8 mouse cellular contexts compared by ENCODE assay signal in genomic region chr5:124528791-124529190, GRCm38 (mm10). TPM values are rescaled to one million over a fixed set of nuclear protein-coding genes. Genes with fewer than 3 reads are reported as not detected.
DNase-seq lines count a peak whose midpoint lies in the region; ATAC-seq lines count a peak whose summit lies in the region.

No protein-coding gene starts in this region.

- peak overlapping the region; percentile 90 for H3K4me3 ChIP-seq in kidney, embryonic 15.5 days (replicated peaks)
- peak overlapping the region; percentile 89 for H3K4me3 ChIP-seq in heart, embryonic 13.5 days
- H3K4me3 ChIP-seq in limb, embryonic 12.5 days (replicated peaks): peak overlapping the region; percentile 82
- H3K4me3 ChIP-seq in neural tube, embryonic 15.5 days (replicated peaks): peak overlapping the region; percentile 84

- no peak for DNase-seq in kidney, adult 18-20 months
- DNase-seq in layer of hippocampus, adult 11-12 months (ENCODE audit: low spot score): no peak
- no peak for DNase-seq in urinary bladder, postnatal 10 days (ENCODE audit: low spot score)
- no peak for DNase-seq in urinary bladder, postnatal 14 days (ENCODE audit: low spot score)

- peaks cover 6% of the 10 kb centered on the region for H3K36me3 ChIP-seq in kidney, embryonic 15.5 days
- peaks cover 30% of the 10 kb centered on the region for H3K36me3 ChIP-seq in heart, embryonic 13.5 days
- peaks cover 27% of the 10 kb centered on the region for H3K36me3 ChIP-seq in limb, embryonic 12.5 days
- no peaks in the 10 kb centered on the region for H3K36me3 ChIP-seq in neural tube, embryonic 15.5 days

- H3K27ac ChIP-seq in kidney, embryonic 15.5 days: peak overlapping the region; percentile 92
- peak overlapping the region; percentile 91 for H3K27ac ChIP-seq in heart, embryonic 13.5 days (replicated peaks)
- H3K27ac ChIP-seq in limb, embryonic 12.5 days: peak overlapping the region; percentile 57
- peak overlapping the region; percentile 34 for H3K27ac ChIP-seq in neural tube, embryonic 15.5 days (replicated peaks)

- 15% methylated on average over 9 of the region's 9 CpGs for WGBS in kidney, embryonic 15.5 days
- WGBS in heart, embryonic 13.5 days: 24% methylated on average over 9 of the region's 9 CpGs
- WGBS in limb, embryonic 12.5 days: 26% methylated on average over 9 of the region's 9 CpGs
- 18% methylated on average over 9 of the region's 9 CpGs for WGBS in neural tube, embryonic 15.5 days

- ATAC-seq in kidney, embryonic 15.5 days (replicated peaks; ENCODE audit: low FRiP score): no peak
- no peak for ATAC-seq in heart, embryonic 13.5 days (ENCODE audit: extremely low read depth, insufficient number of reproducible peaks, low FRiP score, low TSS enrichment)
- no peak for ATAC-seq in limb, embryonic 12.5 days (ENCODE audit: insufficient number of reproducible peaks, insufficient read depth, low FRiP score, low TSS enrichment, low read depth)
- no peak for ATAC-seq in neural tube, embryonic 15.5 days (ENCODE audit: low FRiP score)

- peak overlapping the region; percentile 91 for H3K4me2 ChIP-seq in kidney, embryonic 15.5 days
- peak overlapping the region; percentile 92 for H3K4me2 ChIP-seq in heart, embryonic 13.5 days
- H3K4me2 ChIP-seq in limb, embryonic 12.5 days: peak overlapping the region; percentile 65
- peak overlapping the region; percentile 84 for H3K4me2 ChIP-seq in neural tube, embryonic 15.5 days

- H3K27me3 ChIP-seq in kidney, embryonic 15.5 days: no peaks in the 10 kb centered on the region
- no peaks in the 10 kb centered on the region for H3K27me3 ChIP-seq in heart, embryonic 13.5 days (replicated peaks)
- no peaks in the 10 kb centered on the region for H3K27me3 ChIP-seq in limb, embryonic 12.5 days
- H3K27me3 ChIP-seq in neural tube, embryonic 15.5 days (replicated peaks): no peaks in the 10 kb centered on the region

- H3K9ac ChIP-seq in kidney, embryonic 15.5 days: peak overlapping the region; percentile 25
- H3K9ac ChIP-seq in heart, embryonic 13.5 days: peak overlapping the region; percentile 92
- H3K9ac ChIP-seq in limb, embryonic 12.5 days (replicated peaks): peak overlapping the region; percentile 53
- H3K9ac ChIP-seq in neural tube, embryonic 15.5 days (replicated peaks): peak overlapping the region; percentile 45

- no peaks in the 10 kb centered on the region for H3K9me3 ChIP-seq in kidney, embryonic 15.5 days (replicated peaks)
- H3K9me3 ChIP-seq in heart, embryonic 13.5 days: no peaks in the 10 kb centered on the region
- H3K9me3 ChIP-seq in limb, embryonic 12.5 days: no peaks in the 10 kb centered on the region
- H3K9me3 ChIP-seq in neural tube, embryonic 15.5 days (replicated peaks): no peaks in the 10 kb centered on the region

- H3K4me1 ChIP-seq in kidney, embryonic 15.5 days: peaks cover 57% of the 10 kb centered on the region
- peaks cover 42% of the 10 kb centered on the region for H3K4me1 ChIP-seq in heart, embryonic 13.5 days
- peaks cover 37% of the 10 kb centered on the region for H3K4me1 ChIP-seq in limb, embryonic 12.5 days (replicated peaks)
- H3K4me1 ChIP-seq in neural tube, embryonic 15.5 days: peaks cover 36% of the 10 kb centered on the region

RNA-seq across cellular contexts. Expression of gene Rilpl1, which starts 2.4 kb away (rescaled TPM):
- polyA plus RNA-seq in kidney, embryonic 15.5 days (2015; fragmentation: Nextera tagmentation; extraction: Ambion mirVana): 21.8 and 22.8 TPM in 2 replicates
- 21.8 and 23.1 TPM in 2 replicates for polyA plus RNA-seq in heart, embryonic 13.5 days (2015; fragmentation: Nextera tagmentation; extraction: Ambion mirVana)
- polyA plus RNA-seq in limb, embryonic 12.5 days (2016; fragmentation: Nextera tagmentation; extraction: Ambion mirVana): 27.5 and 31.5 TPM in 2 replicates
- polyA plus RNA-seq in neural tube, embryonic 15.5 days (2015; fragmentation: Nextera tagmentation; extraction: Ambion mirVana): 14.3 and 14.6 TPM in 2 replicates

RNA-seq across cellular contexts. Expression of gene Tmed2, which starts 11.7 kb away (rescaled TPM):
- 519 and 585 TPM in 2 replicates for polyA plus RNA-seq in kidney, embryonic 15.5 days (2015; fragmentation: Nextera tagmentation; extraction: Ambion mirVana)
- polyA plus RNA-seq in heart, embryonic 13.5 days (2015; fragmentation: Nextera tagmentation; extraction: Ambion mirVana): 396 and 446 TPM in 2 replicates
- polyA plus RNA-seq in limb, embryonic 12.5 days (2016; fragmentation: Nextera tagmentation; extraction: Ambion mirVana): 484 and 497 TPM in 2 replicates
- polyA plus RNA-seq in neural tube, embryonic 15.5 days (2015; fragmentation: Nextera tagmentation; extraction: Ambion mirVana): 336 and 384 TPM in 2 replicates

RNA-seq across cellular contexts. Expression of gene Ddx55, which starts 23.9 kb away (rescaled TPM):
- polyA plus RNA-seq in kidney, embryonic 15.5 days (2015; fragmentation: Nextera tagmentation; extraction: Ambion mirVana): 13.6 and 15.8 TPM in 2 replicates
- 8.7 and 8.8 TPM in 2 replicates for polyA plus RNA-seq in heart, embryonic 13.5 days (2015; fragmentation: Nextera tagmentation; extraction: Ambion mirVana)
- polyA plus RNA-seq in limb, embryonic 12.5 days (2016; fragmentation: Nextera tagmentation; extraction: Ambion mirVana): 18.5 and 19.9 TPM in 2 replicates
- 24.9 and 28.1 TPM in 2 replicates for polyA plus RNA-seq in neural tube, embryonic 15.5 days (2015; fragmentation: Nextera tagmentation; extraction: Ambion mirVana)

RNA-seq across cellular contexts. Expression of gene Snrnp35, which starts 45.9 kb away (rescaled TPM):
- 26.7 and 27.4 TPM in 2 replicates for polyA plus RNA-seq in kidney, embryonic 15.5 days (2015; fragmentation: Nextera tagmentation; extraction: Ambion mirVana)
- 22.9 and 23.9 TPM in 2 replicates for polyA plus RNA-seq in heart, embryonic 13.5 days (2015; fragmentation: Nextera tagmentation; extraction: Ambion mirVana)
- 27.0 and 30.5 TPM in 2 replicates for polyA plus RNA-seq in limb, embryonic 12.5 days (2016; fragmentation: Nextera tagmentation; extraction: Ambion mirVana)
- 20.7 and 22.2 TPM in 2 replicates for polyA plus RNA-seq in neural tube, embryonic 15.5 days (2015; fragmentation: Nextera tagmentation; extraction: Ambion mirVana)

RNA-seq across cellular contexts. Expression of gene Eif2b1, which starts 50.1 kb away (rescaled TPM):
- 72.5 and 73.1 TPM in 2 replicates for polyA plus RNA-seq in kidney, embryonic 15.5 days (2015; fragmentation: Nextera tagmentation; extraction: Ambion mirVana)
- polyA plus RNA-seq in heart, embryonic 13.5 days (2015; fragmentation: Nextera tagmentation; extraction: Ambion mirVana): 60.8 and 62.0 TPM in 2 replicates
- 71.2 and 74.7 TPM in 2 replicates for polyA plus RNA-seq in limb, embryonic 12.5 days (2016; fragmentation: Nextera tagmentation; extraction: Ambion mirVana)
- 58.1 and 65.3 TPM in 2 replicates for polyA plus RNA-seq in neural tube, embryonic 15.5 days (2015; fragmentation: Nextera tagmentation; extraction: Ambion mirVana)

Comparison
In these comparisons a context has a peak if more than half of its experiments do, and no peak if none do; other contexts are left out.
1. H3K27ac ChIP-seq: peak in every context shown above with its lines; median percentile 92 in kidney, embryonic 15.5 days; 91 in heart, embryonic 13.5 days; 57 in limb, embryonic 12.5 days; 34 in neural tube, embryonic 15.5 days.
2. H3K9ac ChIP-seq: peak in every context shown above with its lines; median percentile 92 in heart, embryonic 13.5 days; 53 in limb, embryonic 12.5 days; 45 in neural tube, embryonic 15.5 days; 25 in kidney, embryonic 15.5 days.